Mouse (Mus musculus): ENCODE data around the gene Mcf2l. TPM values are rescaled to one million over a fixed set of nuclear protein-coding genes. Genes with fewer than 3 reads are reported as not detected.

The Mcf2l gene
- polyA plus RNA-seq, 1 experiment: 2.9 TPM

GRCm38 (mm10) chr8:13019560-13019959, 146.0 kb downstream of the Mcf2l start:
- DNase-seq (ENCODE audit: low read depth in 1 of 2, low spot score in 2 of 2): no peak
- TF ChIP-seq POLR2A (IDR thresholded peaks at IDR 0.05; ENCODE audit: low read depth, low read length) (no peak), CTCF (IDR thresholded peaks at IDR 0.05; ENCODE audit: extremely low read depth, insufficient read depth, insufficient read length, insufficient replicate concordance) (no peak)
- H3K36me3 ChIP-seq (ENCODE audit: control insufficient read depth, insufficient read depth, low read length): no peaks in the 10 kb centered on the region
- no peaks in the 10 kb centered on the region for H3K4me1 ChIP-seq (ENCODE audit: control insufficient read depth, insufficient read depth, insufficient read length)
- H3K27ac ChIP-seq (ENCODE audit: insufficient read depth, low read length): no peak overlapping the region
- 65% methylated on average over 4 of the region's 4 CpGs for WGBS
- H3K4me3 ChIP-seq (ENCODE audit: extremely low read depth, insufficient read depth, insufficient read length): no peak overlapping the region
- H3K27me3 ChIP-seq (ENCODE audit: control insufficient read depth, insufficient read depth, low read length): no peaks in the 10 kb centered on the region

DNA sequence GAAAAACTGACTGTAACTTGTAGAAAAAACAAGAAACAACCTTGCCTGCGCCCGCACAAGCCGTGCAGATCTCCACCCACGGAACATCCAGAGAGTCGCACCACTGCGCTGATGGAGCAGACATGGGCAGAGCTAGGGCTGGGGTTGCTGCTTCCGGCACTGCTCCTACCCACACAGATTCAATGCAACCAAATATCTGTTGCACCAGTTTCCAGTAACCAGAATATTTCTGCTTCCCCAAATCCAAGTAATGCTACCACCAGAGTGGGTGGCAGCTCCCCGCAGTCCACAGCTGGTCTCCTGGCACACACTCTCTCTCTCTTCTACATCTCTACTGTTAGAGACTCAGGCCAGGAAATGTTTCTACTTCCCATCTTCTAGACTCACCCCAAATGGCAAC, 148.2 kb downstream of the Mcf2l start:
- Histone ChIP-seq H3K4me3 (ENCODE audit: extremely low read depth, insufficient read depth, insufficient read length) (no peak overlapping the region), H3K36me3 (ENCODE audit: control insufficient read depth, insufficient read depth, low read length) (no peaks in the 10 kb centered on the region), H3K27ac (ENCODE audit: insufficient read depth, low read length) (no peak overlapping the region), H3K27me3 (ENCODE audit: control insufficient read depth, insufficient read depth, low read length) (no peaks in the 10 kb centered on the region), H3K4me1 (ENCODE audit: control insufficient read depth, insufficient read depth, insufficient read length) (no peaks in the 10 kb centered on the region)
- TF ChIP-seq POLR2A (IDR thresholded peaks at IDR 0.05; ENCODE audit: low read depth, low read length) (no peak), CTCF (IDR thresholded peaks at IDR 0.05; ENCODE audit: extremely low read depth, insufficient read depth, insufficient read length, insufficient replicate concordance) (no peak)
- WGBS: 90% methylated on average over 8 of the region's 8 CpGs
- no peak for DNase-seq (ENCODE audit: low read depth in 1 of 2, low spot score in 2 of 2)

GRCm38 (mm10) chr8:13025487-13026224, 152.1 kb downstream of the Mcf2l start, which contains the start of gene F7:
Gene F7, plus strand, starts transcription at chr8:13026034.
- 74% methylated on average over 10 of the region's 10 CpGs for WGBS

GRCm38 (mm10) chr8:13027615-13028014, 154.0 kb downstream of the Mcf2l start:
- Histone ChIP-seq H3K27ac (ENCODE audit: insufficient read depth, low read length) (no peak overlapping the region), H3K4me3 (ENCODE audit: extremely low read depth, insufficient read depth, insufficient read length) (no peak overlapping the region), H3K27me3 (ENCODE audit: control insufficient read depth, insufficient read depth, low read length) (no peaks in the 10 kb centered on the region), H3K4me1 (ENCODE audit: control insufficient read depth, insufficient read depth, insufficient read length) (no peaks in the 10 kb centered on the region), H3K36me3 (ENCODE audit: control insufficient read depth, insufficient read depth, low read length) (no peaks in the 10 kb centered on the region)
- no peak for DNase-seq (ENCODE audit: low read depth in 1 of 2, low spot score in 2 of 2)
- 74% methylated on average over 5 of the region's 5 CpGs for WGBS
- TF ChIP-seq CTCF (IDR thresholded peaks at IDR 0.05; ENCODE audit: extremely low read depth, insufficient read depth, insufficient read length, insufficient replicate concordance) (no peak), POLR2A (IDR thresholded peaks at IDR 0.05; ENCODE audit: low read depth, low read length) (no peak)

More at GRCm38 (mm10) chr8:13025487-13026224, 152.1 kb downstream of the Mcf2l start, which contains the start of gene F7:
- H3K36me3 ChIP-seq (ENCODE audit: control insufficient read depth, insufficient read depth, low read length): no peaks in the 10 kb centered on the region
- TF ChIP-seq CTCF (IDR thresholded peaks at IDR 0.05; ENCODE audit: extremely low read depth, insufficient read depth, insufficient read length, insufficient replicate concordance) (no peak), POLR2A (IDR thresholded peaks at IDR 0.05; ENCODE audit: low read depth, low read length) (no peak)
- no peaks in the 10 kb centered on the region for H3K27me3 ChIP-seq (ENCODE audit: control insufficient read depth, insufficient read depth, low read length)
- no peak within 1 kb of the TSS for H3K4me3 ChIP-seq (ENCODE audit: extremely low read depth, insufficient read depth, insufficient read length)
- no peak within 1 kb of the TSS for H3K27ac ChIP-seq (ENCODE audit: insufficient read depth, low read length)
- no peaks in the 10 kb centered on the region for H3K4me1 ChIP-seq (ENCODE audit: control insufficient read depth, insufficient read depth, insufficient read length)
- DNase-seq (ENCODE audit: low read depth in 1 of 2, low spot score in 2 of 2): no peak

DNA sequence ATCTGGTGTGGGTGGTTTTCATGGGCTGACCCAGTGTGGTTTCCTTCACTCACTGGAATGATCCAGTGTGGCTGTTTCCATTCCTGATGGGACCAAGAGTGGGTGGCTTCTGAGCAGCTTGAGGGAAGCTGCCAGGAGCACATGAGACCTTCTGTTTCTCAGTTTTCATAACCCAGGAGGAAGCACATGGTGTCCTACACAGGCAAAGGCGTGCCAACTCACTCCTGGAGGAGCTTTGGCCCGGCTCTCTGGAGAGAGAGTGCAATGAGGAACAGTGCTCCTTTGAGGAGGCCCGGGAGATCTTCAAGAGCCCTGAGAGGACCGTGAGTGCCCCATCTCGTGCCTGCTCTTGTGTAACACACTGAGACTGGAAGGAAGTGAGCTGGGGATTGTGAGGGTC, 154.9 kb downstream of the Mcf2l start:
- no peaks in the 10 kb centered on the region for H3K4me1 ChIP-seq (ENCODE audit: control insufficient read depth, insufficient read depth, insufficient read length)
- WGBS: 29% methylated on average over 5 of the region's 5 CpGs
- H3K27me3 ChIP-seq (ENCODE audit: control insufficient read depth, insufficient read depth, low read length): no peaks in the 10 kb centered on the region
- no peak for DNase-seq (ENCODE audit: low read depth in 1 of 2, low spot score in 2 of 2)
- TF ChIP-seq CTCF (IDR thresholded peaks at IDR 0.05; ENCODE audit: extremely low read depth, insufficient read depth, insufficient read length, insufficient replicate concordance) (no peak), POLR2A (IDR thresholded peaks at IDR 0.05; ENCODE audit: low read depth, low read length) (no peak)
- H3K4me3 ChIP-seq (ENCODE audit: extremely low read depth, insufficient read depth, insufficient read length): no peak overlapping the region
- H3K27ac ChIP-seq (ENCODE audit: insufficient read depth, low read length): no peak overlapping the region
- no peaks in the 10 kb centered on the region for H3K36me3 ChIP-seq (ENCODE audit: control insufficient read depth, insufficient read depth, low read length)

GRCm38 (mm10) chr8:13036346-13036812, 162.8 kb downstream of the Mcf2l start:
- Histone ChIP-seq H3K27ac (ENCODE audit: insufficient read depth, low read length) (no peak overlapping the region), H3K36me3 (ENCODE audit: control insufficient read depth, insufficient read depth, low read length) (no peaks in the 10 kb centered on the region), H3K4me3 (ENCODE audit: extremely low read depth, insufficient read depth, insufficient read length) (no peak overlapping the region), H3K4me1 (ENCODE audit: control insufficient read depth, insufficient read depth, insufficient read length) (no peaks in the 10 kb centered on the region), H3K27me3 (ENCODE audit: control insufficient read depth, insufficient read depth, low read length) (no peaks in the 10 kb centered on the region)
- WGBS: 65% methylated on average over 10 of the region's 10 CpGs
- no peak for DNase-seq (ENCODE audit: low read depth in 1 of 2, low spot score in 2 of 2)
- TF ChIP-seq POLR2A (IDR thresholded peaks at IDR 0.05; ENCODE audit: low read depth, low read length): no peak
- TF ChIP-seq CTCF (IDR thresholded peaks at IDR 0.05; ENCODE audit: extremely low read depth, insufficient read depth, insufficient read length, insufficient replicate concordance): no peak

DNA sequence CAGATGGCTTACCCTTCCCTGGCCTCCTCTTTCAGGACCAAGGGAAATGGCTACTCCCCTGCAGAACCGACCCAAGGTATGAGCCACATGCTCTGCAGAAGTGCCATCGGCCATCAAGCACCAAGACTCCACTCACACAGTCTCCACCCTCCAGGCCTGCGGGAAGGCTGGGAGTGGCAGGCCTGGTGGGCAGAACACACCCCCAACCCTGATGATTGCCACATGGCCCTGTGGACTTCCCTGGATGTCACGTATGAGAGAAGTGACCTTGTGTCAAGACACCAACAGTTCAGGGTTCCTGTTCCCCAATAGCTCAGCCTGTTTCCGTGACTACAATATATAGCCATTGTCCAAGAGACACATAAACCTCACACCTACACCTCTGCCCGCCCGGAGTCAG, 163.4 kb downstream of the Mcf2l start, which contains the start of gene F10:
F10 (plus strand) TSS at position 294 of the 400 bp plus-strand sequence.
- H3K4me1 ChIP-seq (ENCODE audit: control insufficient read depth, insufficient read depth, insufficient read length): no peaks in the 10 kb centered on the region
- TF ChIP-seq POLR2A (IDR thresholded peaks at IDR 0.05; ENCODE audit: low read depth, low read length): no peak
- TF ChIP-seq CTCF (IDR thresholded peaks at IDR 0.05; ENCODE audit: extremely low read depth, insufficient read depth, insufficient read length, insufficient replicate concordance): no peak
- 80% methylated on average over 7 of the region's 7 CpGs for WGBS

More for the DNA sequence above, 163.4 kb downstream of the Mcf2l start, which contains the start of gene F10:
- Histone ChIP-seq H3K27ac (ENCODE audit: insufficient read depth, low read length) (no peak within 1 kb of the TSS), H3K36me3 (ENCODE audit: control insufficient read depth, insufficient read depth, low read length) (no peaks in the 10 kb centered on the region), H3K27me3 (ENCODE audit: control insufficient read depth, insufficient read depth, low read length) (no peaks in the 10 kb centered on the region), H3K4me3 (ENCODE audit: extremely low read depth, insufficient read depth, insufficient read length) (no peak within 1 kb of the TSS)
- DNase-seq (ENCODE audit: low read depth in 1 of 2, low spot score in 2 of 2): no peak

Measured in spleen, adult 2 months (tissue).